Mouse (Mus musculus): ENCODE measurements at regions not wholly inside any gene's neighbourhood (a gene's known extent, or its start where the extent isn't known, plus 50 kb on each side); places are given as distances from the start of the nearest gene placed in this dataset.
A peak's percentile ranks its signal among the peaks of the same experiment; 100 is the strongest.

DNA sequence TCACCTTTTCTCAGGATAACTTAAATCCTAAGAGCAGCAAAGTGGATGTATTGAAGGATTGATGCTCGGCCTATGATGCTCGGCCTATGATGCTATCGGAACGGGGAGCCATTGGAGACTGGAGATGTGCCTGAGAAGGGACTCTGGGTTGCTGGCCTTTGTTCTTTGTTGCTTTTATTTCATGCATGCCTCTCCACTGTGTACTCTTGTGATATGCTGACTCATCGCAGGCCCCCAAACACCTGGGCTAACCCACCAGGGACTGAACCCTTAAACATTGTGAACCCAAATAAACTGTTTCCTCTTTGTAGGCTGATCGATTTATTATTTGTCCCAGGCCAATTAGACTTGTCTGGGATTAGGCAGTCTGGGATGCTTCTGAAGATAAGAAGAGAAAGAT lies 61.9 kb downstream of the Pdcl3 start:
- DNase-seq (ENCODE audit: inconsistent ontology term) = no peak

DNA sequence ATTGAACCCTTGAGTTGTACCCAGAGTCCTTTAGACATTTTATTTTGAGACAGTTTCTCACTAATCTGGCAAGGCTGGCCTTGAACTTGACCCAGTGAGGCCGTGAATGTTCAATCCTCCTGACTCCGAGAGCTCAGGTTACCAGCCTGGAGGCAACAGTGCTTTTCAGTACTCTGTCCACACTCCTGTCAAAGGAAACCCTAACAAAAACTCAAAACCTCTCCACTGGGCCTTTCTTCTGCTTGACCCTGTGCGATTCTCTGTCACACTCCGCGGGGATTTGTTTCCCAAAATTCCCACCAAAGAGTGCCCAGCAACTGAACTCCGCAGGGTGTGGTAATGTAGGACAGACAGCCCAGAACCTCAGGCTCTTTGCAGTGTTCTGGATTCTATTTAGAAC lies 71.9 kb downstream of the Pdcl3 start:
- DNase-seq (ENCODE audit: inconsistent ontology term) = no peak

DNA sequence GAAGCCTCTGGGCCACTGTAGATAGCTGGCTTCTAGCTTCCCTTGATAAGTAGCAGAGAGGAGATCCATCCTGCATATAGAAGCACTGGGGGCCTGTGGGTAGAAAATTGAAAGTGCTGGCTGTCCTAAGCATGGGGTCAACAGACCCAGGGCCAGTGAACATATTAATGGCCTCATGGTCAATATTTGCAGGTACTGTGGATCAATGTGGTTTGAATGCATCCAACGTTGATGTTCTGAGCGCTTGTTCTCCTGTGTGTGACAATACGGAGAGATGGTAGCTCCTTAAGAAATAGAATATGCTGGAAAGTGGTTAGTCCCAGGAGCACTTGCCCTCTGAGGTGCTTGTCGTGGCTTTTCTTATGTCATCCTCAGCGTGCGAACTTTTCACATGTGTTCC lies 77.1 kb downstream of the Pdcl3 start:
- DNase-seq (ENCODE audit: inconsistent ontology term) = no peak

DNA sequence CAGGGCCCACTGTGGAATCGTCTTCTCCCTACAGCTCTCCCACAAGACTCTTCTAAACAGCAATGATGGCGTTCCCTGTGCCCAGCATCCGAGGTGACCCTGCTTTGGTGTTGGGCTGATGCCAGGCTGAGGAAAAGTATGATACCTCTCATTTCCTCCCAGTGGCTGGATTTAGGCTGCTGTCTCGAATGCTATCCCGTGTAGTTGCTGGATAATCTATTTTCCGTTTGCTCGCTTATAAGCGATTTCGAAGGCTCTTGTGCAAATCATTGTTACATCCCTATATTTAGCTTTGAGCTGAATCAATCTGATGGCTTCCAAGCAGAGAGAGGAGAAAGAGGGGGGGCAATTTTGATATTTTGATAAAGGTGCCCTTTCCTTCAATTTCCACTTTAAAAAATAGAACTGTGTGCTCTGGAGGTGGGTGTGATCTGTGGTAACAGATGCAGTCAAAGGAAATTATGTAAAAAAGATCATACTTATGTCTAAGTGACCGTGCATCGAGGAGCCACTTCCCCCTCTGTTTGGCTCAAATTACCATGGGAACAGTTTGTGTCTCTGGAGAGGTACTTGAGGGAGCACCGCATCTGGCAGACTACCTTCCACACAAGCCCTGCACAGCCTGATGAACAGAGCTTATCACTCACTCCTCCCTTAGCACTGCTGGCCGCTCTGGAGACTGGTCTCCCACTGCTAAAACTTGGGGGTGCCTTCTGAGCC lies 78.4 kb downstream of the Pdcl3 start:
- no peak for DNase-seq (ENCODE audit: inconsistent ontology term)

DNA sequence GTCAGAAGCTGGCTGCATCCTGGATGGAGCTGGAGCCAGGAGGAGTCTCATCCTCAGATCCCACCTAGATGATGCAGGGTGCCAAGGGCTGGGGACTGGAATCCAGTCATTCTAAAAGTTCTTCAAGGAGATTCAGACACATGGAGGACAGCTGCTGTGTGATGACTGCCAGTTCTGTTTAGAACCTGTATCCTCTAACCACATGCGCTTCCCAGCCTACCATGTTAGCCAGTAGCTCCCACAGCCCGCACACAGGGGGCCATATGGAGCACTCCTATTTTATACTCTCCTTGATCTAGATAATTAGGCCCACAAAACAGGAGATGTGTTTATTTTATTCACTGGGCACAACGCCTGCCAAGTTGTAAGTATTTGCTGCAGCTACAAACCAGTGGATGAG lies 79.4 kb downstream of the Pdcl3 start:
- DNase-seq (ENCODE audit: inconsistent ontology term) = no peak

DNA sequence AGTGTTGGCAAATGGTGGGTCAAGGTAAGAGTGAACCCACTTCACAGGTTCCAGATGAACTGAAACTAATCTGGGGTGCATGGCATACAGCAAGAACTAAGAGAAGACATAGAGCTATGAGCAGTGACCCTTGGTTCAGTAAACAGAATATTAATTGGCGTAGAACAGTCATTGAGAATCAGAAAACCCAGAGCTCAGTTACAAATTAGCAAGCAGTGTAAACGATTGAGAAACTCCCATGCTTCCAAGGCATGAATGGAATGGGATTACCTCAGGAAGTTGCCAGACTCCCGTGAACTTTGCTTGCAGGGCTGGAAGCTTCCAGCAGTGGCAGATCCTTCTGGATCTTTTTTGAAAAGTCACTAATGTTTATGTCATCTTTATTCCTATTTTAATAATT lies 82.5 kb downstream of the Pdcl3 start:
- peak; percentile 30 for DNase-seq (ENCODE audit: inconsistent ontology term)

DNA sequence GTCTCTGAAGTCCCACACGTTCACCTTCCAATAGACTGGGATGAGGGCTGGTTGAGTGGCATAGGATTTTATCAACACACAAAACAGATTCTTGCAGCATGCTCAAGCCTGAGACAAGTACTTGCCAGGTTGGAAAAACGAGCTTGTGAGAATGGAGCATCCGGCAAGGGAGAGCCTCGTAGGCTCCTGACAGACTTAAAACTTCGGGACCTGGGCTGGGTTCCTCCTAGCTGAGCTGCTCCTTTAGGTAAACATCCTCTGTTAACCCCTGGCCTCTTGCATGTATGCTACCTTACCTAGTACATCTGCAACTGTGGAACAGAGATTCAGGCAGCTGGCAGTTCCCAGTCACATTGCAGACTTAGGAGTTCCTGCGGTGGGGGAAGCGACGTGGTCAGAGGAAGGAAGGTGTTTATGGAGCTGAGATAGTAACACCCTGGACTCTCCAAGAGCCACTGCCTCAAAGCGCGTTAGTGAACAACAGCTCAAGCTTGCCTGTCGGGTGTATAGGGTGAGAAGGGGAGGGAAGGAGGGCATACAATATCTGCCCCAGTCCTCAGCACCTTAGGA lies 83.8 kb downstream of the Pdcl3 start:
- DNase-seq (ENCODE audit: inconsistent ontology term) = no peak

DNA sequence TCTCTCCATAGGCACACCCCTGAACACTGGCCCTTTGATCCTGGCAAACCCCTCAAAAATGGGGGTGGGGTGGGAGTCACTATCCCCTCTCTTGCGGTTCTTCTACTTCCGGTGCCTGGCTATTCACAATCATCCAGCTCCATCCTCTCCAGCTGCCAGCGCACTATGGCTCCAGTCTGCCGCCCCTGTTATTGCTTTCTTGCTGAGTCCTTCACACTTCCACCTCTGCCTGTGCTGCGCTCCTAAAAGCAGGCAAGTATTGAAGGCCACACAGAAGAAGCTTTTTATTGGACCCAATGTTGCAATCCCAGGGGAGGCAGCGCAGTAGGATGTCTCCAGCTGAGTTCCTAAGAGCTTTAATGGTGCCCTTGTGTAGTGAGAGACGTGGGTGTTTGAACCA lies 84.3 kb downstream of the Pdcl3 start:
- no peak for DNase-seq (ENCODE audit: inconsistent ontology term)

DNA sequence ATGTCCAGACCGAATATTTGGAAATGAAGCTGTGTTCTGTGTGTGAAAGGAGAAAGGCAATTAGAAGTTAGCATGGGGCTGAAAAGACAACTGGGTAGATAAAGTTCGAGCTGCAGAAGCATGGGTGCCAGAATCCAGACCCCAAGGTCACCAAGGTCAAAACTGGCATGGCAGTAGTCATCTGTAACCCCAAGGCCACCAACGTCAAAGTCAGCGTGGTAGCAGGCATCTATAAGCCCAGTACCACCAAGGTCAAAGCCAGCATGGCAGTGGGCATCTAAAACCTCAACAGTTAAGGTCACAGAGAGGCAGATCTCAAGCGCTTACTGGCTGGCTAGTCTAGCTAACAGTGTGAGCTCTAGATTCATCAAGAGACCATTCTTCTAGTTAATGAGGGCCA lies 90.6 kb downstream of the Pdcl3 start:
- no peak for DNase-seq (ENCODE audit: inconsistent ontology term)

DNA sequence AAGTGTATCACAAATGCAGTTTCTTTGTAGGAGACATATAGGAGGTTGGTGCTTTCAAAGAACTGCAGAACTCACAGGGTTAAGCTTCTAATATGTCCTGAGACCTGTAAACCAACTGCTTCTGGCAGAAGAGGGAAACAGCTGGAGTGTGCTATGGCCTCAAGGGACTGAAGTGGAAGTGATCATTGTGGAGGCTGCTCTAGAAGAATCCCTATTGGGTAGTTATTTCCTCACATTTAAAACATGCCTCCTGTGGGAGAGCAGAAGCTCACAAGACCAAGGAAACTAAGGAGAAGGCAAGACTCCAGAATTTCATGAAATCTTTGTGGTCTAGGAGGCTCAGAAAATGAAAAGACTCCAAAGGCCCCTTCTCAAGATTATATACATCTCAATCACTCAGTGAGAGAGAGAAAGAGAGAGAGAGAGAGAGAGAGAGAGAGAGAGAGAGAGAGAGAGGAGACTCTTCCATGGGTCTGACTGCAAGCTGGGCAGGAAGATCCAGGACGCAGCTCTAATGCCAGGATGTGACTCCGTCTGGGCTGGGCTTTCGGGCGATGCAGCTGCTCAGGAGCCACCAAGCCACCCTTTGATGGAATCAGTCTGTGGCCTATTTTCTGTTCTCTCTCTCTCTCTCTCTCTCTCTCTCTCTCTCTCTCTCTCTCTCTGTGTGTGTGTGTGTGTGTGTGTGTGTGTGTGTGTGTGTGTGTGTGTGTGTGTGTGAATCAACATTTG lies 93.3 kb downstream of the Pdcl3 start:
- no peak for DNase-seq (ENCODE audit: inconsistent ontology term)

DNA sequence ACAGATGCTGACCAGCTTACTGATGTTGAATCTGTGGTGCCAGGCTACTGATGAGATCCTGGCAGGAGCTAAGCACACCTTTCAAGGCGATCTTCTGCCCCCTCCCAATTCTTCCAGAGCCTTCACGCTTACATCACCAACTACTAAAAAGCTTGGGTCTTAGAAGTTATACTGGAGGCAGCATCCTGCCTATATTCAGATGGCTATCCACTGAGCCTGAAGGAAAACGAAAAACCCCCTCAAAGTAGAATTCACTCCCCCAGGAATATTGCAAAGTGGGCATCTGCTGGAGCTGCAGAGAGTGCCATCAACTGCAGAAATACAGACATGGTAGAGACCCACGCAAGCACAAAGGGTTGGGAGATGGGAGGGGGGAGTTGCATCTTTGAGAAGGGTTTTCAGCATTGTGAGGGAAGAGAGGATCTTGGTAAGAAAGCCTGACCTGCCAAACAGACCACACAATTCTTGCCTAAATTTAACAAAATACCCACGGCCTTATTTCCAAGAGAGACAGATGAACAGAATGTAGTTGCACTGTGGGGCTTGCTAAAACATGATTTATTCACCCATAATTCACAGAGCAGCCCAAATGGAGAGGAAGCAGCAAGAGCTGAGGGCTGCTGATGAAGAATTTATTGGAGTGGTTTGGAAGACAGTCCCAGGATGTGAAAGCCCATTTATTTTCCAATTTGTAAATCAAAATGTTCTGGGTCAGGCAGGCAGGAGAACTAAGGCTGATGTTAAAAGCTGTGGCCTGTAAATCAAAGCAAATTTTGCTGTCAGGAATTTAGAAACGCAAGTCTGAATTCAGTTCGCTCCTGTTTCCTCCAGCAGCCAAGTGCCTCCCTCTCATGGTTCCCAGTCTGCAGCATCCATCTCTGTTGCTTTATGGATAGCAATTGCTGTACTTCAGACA lies 98.8 kb downstream of the Pdcl3 start:
- no peak for DNase-seq (ENCODE audit: inconsistent ontology term)

DNA sequence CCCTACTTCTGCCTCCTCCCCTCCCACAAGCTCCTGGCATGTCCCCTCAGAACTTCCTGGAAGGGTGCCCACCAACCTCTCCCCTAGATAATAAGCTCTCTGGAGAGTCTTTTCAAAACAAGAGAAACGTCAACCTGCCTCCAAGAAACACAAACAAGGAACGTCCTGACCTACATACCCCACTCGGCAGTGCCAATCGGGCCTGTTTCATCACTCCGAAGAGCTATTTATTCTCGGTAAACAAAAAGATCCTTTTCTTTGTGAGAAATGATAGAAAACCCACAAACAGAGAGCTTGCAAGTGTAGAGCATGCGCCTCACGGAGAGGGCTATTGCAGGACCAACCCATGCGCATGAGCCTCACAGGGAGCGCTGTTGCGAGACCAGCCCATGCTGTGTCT lies 100.9 kb downstream of the Pdcl3 start:
- DNase-seq (ENCODE audit: inconsistent ontology term) = peak; percentile 42

DNA sequence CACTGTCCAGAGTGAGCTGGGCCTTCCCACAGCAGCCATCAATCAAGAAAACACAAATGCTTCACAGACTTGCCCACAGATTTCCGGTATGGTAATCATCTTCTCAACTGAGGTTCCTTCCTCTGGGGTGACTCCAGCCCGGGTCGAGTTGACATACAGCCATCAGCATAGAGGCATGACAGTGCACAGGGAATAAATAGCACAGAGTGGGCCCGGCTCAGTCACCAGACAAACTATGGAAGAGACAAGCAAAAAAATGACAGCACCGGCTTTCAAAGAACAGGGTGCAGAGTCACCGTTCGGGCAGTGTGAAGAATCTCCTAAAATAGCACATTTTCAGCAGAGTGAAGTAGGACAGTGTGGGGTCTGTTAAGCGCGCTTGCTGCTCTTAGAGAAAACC lies 103.7 kb upstream of the Npas2 start:
- DNase-seq (ENCODE audit: inconsistent ontology term) = no peak

DNA sequence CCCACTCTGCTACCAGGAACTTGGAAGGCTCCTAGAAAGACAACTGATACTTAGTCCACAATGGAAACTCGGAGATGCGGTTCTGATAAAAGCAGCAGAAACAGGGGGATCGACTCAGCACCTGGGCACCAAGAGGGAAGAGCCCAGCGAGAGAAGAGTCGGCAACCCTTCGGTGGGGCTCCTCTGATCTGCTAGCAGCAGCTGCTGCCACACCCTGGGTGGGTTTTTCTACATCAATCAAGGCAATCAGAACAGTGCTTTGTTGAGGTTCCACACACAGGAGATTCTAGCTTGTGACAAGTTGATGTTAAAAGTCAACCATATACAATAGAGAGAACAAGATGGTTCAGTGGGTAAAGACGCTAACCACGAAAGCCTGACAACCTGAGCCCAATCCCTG lies 102.4 kb upstream of the Npas2 start:
- DNase-seq (ENCODE audit: inconsistent ontology term) = no peak

DNA sequence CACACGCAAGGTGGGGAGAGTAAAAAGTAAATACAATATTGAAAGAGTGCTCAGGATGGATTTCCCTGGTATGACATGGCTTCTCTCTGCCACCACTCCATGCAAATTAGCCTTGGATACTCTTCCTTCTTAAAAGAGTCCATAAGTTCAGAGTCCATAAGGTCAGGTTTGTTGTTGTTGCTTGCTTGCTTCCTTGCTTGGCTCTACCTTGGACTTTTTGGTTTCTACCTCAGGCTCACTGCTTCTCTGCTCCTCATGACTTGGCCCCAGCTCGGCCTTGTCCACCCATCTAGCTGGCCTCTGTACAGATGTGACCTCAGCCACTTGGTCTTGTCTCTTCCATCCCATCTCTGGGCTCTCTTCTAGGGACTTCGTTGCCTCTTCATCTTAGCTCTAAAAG lies 101.9 kb upstream of the Npas2 start:
- DNase-seq (ENCODE audit: inconsistent ontology term) = no peak

DNA sequence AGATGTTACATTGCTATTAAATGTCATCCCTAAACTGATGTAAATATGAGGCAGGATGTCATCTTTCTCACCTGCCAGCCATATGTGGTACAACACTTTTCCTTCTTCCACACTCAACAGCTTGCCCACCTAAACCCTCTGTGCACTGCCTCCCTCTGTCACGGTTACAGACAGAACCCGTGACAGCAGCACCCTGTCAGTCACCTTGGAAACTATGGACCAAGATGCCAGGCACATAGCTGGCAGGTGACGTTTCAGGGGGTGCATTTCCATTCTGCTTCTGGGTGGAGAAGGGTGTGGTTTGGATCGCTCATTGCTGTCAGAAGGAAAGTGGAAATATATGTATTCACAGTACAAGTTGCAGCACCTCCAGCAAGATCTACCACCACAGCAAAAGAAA lies 100.2 kb upstream of the Npas2 start:
- DNase-seq (ENCODE audit: inconsistent ontology term) = no peak

DNA sequence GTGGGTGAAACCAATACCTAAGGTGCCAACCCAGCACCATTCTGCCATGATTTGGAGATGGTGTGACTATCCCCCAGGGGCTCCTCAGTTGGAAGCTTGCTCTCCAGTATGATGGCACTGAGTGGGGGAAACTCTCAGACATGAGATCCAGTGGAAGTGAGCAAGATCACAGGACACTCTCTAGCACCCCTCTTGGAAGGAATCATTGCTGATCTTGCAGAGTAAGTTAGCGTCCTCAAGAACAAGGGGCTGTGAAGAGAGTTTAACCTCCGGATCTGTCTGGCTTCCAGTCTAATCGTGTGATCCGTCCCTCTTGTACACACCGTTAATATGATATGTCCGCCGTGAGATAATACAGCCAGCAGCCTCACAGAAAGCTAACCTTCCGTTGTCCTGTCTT lies 99.5 kb upstream of the Npas2 start:
- DNase-seq (ENCODE audit: inconsistent ontology term) = no peak

DNA sequence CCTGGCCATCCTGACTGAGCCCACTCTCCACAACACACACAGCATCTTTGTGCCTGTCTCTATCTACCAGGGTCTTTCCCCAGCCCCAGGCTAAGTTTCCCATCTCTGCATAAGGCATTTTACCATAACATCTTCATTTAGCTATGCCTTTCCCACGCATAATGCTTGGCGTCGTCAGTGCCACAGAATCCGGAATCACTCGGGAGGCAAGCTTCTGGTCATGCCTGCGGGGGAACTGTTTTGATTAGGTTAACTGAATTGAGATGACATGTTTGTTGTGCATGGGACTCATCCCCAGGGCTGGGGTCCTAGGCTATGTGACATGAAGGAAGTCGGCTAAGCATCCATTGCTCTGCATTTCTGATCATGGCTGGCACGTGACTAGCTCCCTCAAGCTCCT lies 97.6 kb upstream of the Npas2 start:
- no peak for DNase-seq (ENCODE audit: inconsistent ontology term)

DNA sequence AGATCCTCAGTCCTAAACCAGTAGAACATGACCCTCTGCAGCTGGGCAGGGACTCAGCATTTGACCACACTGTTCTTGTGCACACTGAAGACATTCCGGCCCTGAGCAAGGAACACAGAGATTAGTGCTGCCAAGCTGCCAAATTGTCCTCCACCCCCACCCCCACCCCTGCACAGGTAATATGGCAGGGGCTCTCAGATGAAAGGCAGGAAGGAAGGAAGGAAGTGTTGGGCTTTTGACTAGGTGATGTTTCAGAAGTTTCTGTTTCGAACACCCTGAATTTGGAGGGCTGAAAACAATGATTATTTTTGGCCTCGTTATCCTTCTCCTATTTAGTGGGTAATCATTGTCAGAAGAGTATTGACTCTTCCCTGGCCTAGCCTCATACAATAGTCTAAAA lies 96.8 kb upstream of the Npas2 start:
- DNase-seq (ENCODE audit: inconsistent ontology term) = no peak

DNA sequence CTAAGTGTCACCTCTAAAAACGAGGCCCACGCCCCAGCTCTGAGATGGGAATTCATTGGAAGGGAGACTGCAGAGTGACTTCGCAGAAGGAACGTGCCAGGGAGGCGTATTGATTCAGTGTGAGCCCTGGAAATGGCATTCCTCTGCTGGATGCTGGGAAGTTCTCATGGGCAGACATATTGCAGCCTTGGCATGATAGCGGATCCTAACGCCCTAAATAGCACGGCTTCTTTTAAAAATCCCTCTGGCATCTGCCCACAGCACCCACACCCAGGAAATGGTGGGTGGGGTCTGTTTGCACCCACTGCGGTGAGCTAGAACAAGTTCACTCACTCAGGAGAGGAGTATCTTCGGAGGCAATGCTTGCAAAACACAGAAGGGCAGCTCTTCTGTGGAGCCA lies 96.0 kb upstream of the Npas2 start:
- no peak for DNase-seq (ENCODE audit: inconsistent ontology term)

DNA sequence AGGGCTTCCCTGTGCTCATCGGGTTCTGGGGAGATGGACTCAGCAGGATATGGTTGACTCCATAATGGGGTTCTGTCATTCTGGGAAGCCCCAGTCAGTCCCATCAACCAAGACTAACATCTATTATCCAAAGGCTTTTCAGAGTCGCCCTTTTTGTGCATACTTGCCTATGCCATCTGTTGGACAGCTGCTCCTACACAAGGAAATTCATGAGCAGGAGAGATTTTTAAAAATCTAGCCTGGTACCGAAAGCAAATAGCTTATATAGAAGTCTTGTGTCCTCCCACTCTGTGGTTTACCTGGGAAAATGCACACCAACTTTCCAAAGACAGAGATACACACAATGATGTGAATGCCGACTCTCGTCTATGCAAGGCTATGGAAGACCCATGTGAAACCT lies 95.4 kb upstream of the Npas2 start:
- no peak for DNase-seq (ENCODE audit: inconsistent ontology term)

DNA sequence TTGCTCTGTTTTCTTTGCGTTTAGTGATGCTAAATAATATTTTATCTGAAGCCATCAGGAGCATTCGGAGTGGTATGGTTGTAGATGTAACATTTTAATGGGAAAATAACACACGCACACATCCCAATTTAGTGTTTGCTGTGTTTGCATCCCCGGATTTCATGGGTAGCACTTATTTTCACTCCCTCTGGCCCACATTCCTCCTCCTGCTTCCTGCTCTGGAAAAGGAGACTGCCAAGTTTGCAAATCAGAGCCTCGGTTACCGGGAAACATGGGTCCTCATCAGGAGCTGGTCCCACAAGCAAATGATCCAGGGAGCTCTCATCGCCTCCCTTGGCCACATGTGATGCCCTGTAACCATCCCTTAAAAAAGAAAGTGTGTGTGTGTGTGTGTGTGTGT lies 94.3 kb upstream of the Npas2 start:
- no peak for DNase-seq (ENCODE audit: inconsistent ontology term)

All from Muller cell, postnatal 12 days (primary cell).